Mouse (Mus musculus): Measurements from ENCODE around the gene Sav1.

Gene Sav1

DNA sequence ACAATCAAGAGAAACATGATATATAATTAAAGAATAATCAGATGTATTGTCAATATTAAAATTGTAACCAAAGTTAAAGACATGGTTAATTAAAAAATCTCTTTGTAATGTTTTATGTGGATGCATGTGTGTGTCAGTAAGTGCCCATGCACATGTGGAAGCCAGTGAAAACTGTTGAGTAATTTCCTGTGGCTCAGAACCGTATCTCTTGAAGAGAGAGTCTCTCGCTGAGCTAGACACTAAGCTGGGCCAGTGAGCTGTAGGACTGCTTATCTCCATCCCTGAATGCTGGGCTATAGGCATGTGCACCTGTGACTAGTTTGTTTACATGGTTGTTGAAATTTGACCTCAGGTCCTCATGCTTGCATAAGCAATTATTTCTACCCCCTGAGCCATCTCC is 29.4 kb downstream of the Sav1 start:
- DNase-seq (ENCODE audit: low spot score) = no peak

GRCm38 (mm10) chr12:69947502-69947901 is 39.3 kb downstream of the Sav1 start:
- DNase-seq (ENCODE audit: low spot score) = no peak

- no peak for DNase-seq (ENCODE audit: low spot score)
These were observed 40.9 kb downstream of the Sav1 start for GRCm38 (mm10) chr12:69945861-69946260.

GRCm38 (mm10) chr12:69941655-69942329 is 45.0 kb downstream of the Sav1 start:
- no peak for DNase-seq (ENCODE audit: low spot score)

- no peak for DNase-seq (ENCODE audit: low spot score)
These were observed 47.5 kb downstream of the Sav1 start for GRCm38 (mm10) chr12:69939291-69939690.

- no peak for DNase-seq (ENCODE audit: low spot score)
These were observed 49.1 kb downstream of the Sav1 start for GRCm38 (mm10) chr12:69937731-69938130.

- no peak for DNase-seq (ENCODE audit: low spot score)
These were observed 60.1 kb downstream of the Sav1 start for GRCm38 (mm10) chr12:69926716-69927115.

GRCm38 (mm10) chr12:69924012-69924411 is 62.8 kb downstream of the Sav1 start:
- DNase-seq (ENCODE audit: low spot score) = peak; percentile 15

- DNase-seq (ENCODE audit: low spot score) = no peak
These were observed 63.2 kb downstream of the Sav1 start for GRCm38 (mm10) chr12:69923603-69924002.

- DNase-seq (ENCODE audit: low spot score) = no peak
These were observed 63.7 kb downstream of the Sav1 start for GRCm38 (mm10) chr12:69923128-69923527.

GRCm38 (mm10) chr12:69922099-69922498 is 64.7 kb downstream of the Sav1 start:
- DNase-seq (ENCODE audit: low spot score) = peak; percentile 10

DNA sequence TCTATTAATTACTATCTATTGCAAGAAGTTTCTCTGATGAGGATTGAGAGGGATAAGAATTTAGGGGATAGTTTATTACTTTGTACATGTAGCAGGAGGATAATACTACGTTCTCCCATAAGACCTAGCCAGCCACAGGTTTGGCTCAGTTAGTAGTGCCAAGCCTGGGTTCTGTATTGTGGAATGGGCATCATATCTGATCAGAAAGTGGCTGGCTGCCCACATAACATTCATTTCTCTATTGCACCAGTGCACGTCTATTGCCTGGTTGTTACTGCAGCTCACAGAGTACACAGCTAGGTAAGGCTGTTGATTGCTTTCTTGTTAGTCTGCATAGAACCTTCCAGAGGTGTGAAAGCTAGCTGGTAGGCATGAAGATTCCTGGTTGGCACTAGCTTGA is 68.9 kb downstream of the Sav1 start:
- DNase-seq (ENCODE audit: low spot score) = no peak
